Mouse (Mus musculus) embryonic facial prominence, embryonic 15.5 days (tissue): ENCODE data around the gene Angpt4. TPM values are rescaled to one million over a fixed set of nuclear protein-coding genes. Genes with fewer than 3 reads are reported as not detected.

Experiments
- ATAC-seq: fragments of 200-750 bp; cut with Nextera tagmentation; 2 replicates; pipeline ENCODE4 v1.8.0; 2017; ENCODE audit warnings: low read depth, moderate TSS enrichment; ENCODE audit not compliant: insufficient number of reproducible peaks, low FRiP score, low TSS enrichment
- H3K27ac ChIP-seq: fragments of 300-500 bp; sonication (generic); replicated peaks from 2 replicates; pipeline ENCODE4 v1.5.1; 2015; ENCODE audit warnings: mild to moderate bottlenecking, inconsistent platforms
- H3K27me3 ChIP-seq: fragments of 300-500 bp; sonication (generic); 2 replicates; pipeline ENCODE4 v1.6.1; 2015; ENCODE audit warnings: inconsistent platforms
- H3K36me3 ChIP-seq: fragments of 300-500 bp; sonication (generic); 2 replicates; pipeline ENCODE4 v1.6.1; 2015; ENCODE audit warnings: mild to moderate bottlenecking, inconsistent platforms
- H3K4me1 ChIP-seq: fragments of 300-500 bp; sonication (generic); 2 replicates; pipeline ENCODE4 v1.6.1; 2015; ENCODE audit warnings: inconsistent platforms
- H3K4me2 ChIP-seq: fragments of 300-500 bp; sonication (generic); replicated peaks from 2 replicates; pipeline ENCODE4 v1.6.1; 2015; ENCODE audit warnings: mild to moderate bottlenecking, inconsistent platforms
- H3K4me3 ChIP-seq: fragments of 300-500 bp; sonication (generic); replicated peaks from 2 replicates; pipeline ENCODE4 v1.5.1; 2015; ENCODE audit warnings: mild to moderate bottlenecking, inconsistent platforms
- H3K9ac ChIP-seq: fragments of 300-500 bp; sonication (generic); 2 replicates; pipeline ENCODE4 v1.6.1; 2015; ENCODE audit warnings: inconsistent platforms
- H3K9me3 ChIP-seq: fragments of 300-500 bp; sonication (generic); replicated peaks from 2 replicates; pipeline ENCODE4 v1.6.1; 2016; ENCODE audit warnings: inconsistent platforms
- WGBS: fragments of 180-500 bp; shearing (Covaris S2); methylation state at CpG from one replicate; pipeline ENCODE4 v1.1.7; 2015; 5-methylcytosine and 5-hydroxymethylcytosine counted together
- polyA plus RNA-seq: library from polyadenylated mRNA; unstranded; fragments of >200 nt; fragmentation: Nextera tagmentation; extraction: Ambion mirVana; gene quantifications from 2 replicates; pipeline ENCODE4 v1.2.1, GENCODE M21; 2015

Angpt4 gene
- polyA plus RNA-seq, 1 experiment from 2014 or later = 1.4 TPM

DNA sequence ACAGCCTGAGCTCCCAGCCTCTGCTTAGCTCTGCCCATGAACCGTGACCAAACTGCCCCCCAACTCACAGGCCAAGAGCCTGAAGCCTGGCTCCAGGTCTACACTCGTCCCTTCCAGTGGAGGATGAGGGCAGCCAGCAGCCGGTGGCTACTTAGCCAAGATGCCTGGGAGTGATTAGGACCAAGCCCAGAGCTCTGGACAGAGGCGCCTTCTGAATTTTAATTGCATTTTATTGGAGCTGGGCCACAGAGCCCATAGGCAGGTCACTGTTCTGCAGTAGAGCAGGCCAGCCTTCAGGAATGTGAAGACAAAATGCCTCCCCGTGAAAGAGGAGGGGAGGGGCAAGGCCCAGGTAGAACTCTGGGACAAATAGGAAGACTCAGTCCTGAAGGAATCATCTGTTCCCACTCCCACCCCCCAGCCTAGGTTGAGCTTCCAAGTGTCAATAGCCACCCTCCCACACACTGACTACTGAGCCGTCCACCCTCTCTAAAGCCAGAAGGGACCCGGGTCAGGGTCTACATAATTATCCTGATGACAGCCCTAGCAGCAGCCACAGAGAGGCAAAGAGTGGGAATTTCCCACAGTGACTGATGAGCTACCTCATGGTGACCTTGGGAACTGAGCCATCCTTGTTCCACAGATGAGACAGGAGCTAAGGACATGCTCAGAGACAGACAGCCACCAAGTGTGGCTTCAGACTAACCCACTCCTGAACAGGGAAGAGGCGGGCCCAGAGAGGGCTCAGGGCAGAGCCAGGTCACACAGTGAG, 16.6 kb upstream of the Angpt4 start:
- Histone ChIP-seq H3K9me3 (no peaks in the 10 kb centered on the region), H3K9ac (no peak overlapping the region), H3K4me3 (no peak overlapping the region), H3K27ac (no peak overlapping the region), H3K36me3 (no peaks in the 10 kb centered on the region), H3K27me3 (no peaks in the 10 kb centered on the region), H3K4me2 (no peak overlapping the region), H3K4me1 (no peaks in the 10 kb centered on the region; the same call in 1 of the 2 replicates)
- 0 out of 2 replicates have a peak, but pooled peaks have one; percentile 35 for ATAC-seq
- 53% methylated on average over 8 of the region's 8 CpGs for WGBS

DNA sequence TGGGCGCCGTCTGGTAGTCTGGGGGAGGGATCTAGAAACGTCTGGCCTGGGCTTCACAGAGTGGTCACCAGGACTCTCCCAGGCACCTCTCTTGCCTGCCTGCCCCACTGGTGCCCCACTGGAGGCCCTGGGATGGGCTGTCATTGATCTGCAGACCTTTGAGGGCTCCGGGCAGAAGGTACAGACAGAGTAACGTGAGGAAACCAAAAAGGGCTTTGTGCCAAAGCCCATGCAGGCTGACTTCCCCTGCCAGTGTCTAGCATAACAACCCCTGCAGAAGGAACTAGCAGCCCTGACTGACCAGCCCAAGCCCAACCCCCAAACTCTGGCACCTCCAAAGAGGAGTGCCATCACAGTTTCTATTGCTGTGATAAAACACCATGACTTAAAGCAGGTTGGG, 15.1 kb upstream of the Angpt4 start:
- Histone ChIP-seq H3K4me3 (no peak overlapping the region), H3K4me2 (no peak overlapping the region), H3K9me3 (no peaks in the 10 kb centered on the region), H3K27ac (no peak overlapping the region), H3K4me1 (no peaks in the 10 kb centered on the region; the same call in 1 of the 2 replicates), H3K9ac (no peak overlapping the region), H3K36me3 (no peaks in the 10 kb centered on the region), H3K27me3 (no peaks in the 10 kb centered on the region)
- 85% methylated on average over 5 of the region's 5 CpGs for WGBS
- no peak for ATAC-seq

DNA sequence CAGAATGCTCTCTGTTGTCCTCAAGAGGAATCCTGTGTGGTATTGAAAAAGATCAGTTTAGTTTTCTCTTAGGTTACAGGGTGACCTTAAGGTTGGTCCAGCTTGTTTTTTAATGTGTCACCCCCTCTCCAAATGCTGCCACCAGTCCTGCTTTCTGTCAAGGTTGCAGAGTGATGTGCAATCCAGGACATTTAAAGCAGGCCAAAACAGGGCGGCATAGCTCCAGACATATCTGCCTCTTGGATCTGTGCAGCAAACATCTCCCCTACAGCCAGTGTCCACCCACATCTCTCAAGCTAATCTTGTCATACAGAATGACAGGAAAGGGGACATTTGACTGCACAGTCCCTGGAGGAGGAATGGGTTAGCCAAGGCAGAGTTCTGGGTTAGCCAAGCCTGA, 12.9 kb upstream of the Angpt4 start:
- Histone ChIP-seq H3K9ac (no peak overlapping the region), H3K27me3 (no peaks in the 10 kb centered on the region), H3K36me3 (no peaks in the 10 kb centered on the region), H3K27ac (no peak overlapping the region), H3K4me3 (no peak overlapping the region), H3K4me1 (no peaks in the 10 kb centered on the region), H3K9me3 (no peaks in the 10 kb centered on the region), H3K4me2 (no peak overlapping the region)
- ATAC-seq = no peak
- WGBS = 92% methylated on average over 1 of the region's 1 CpGs

GRCm38 (mm10) chr2:151900845-151901244, 10.2 kb upstream of the Angpt4 start:
- no peaks in the 10 kb centered on the region for H3K9me3 ChIP-seq
- no peaks in the 10 kb centered on the region for H3K36me3 ChIP-seq
- H3K4me1 ChIP-seq = no peaks in the 10 kb centered on the region
- WGBS = 58% methylated on average over 4 of the region's 4 CpGs
- no peak overlapping the region for H3K27ac ChIP-seq
- ATAC-seq = no peak
- no peak overlapping the region for H3K4me2 ChIP-seq
- no peak overlapping the region for H3K9ac ChIP-seq
- no peaks in the 10 kb centered on the region for H3K27me3 ChIP-seq
- no peak overlapping the region for H3K4me3 ChIP-seq

DNA sequence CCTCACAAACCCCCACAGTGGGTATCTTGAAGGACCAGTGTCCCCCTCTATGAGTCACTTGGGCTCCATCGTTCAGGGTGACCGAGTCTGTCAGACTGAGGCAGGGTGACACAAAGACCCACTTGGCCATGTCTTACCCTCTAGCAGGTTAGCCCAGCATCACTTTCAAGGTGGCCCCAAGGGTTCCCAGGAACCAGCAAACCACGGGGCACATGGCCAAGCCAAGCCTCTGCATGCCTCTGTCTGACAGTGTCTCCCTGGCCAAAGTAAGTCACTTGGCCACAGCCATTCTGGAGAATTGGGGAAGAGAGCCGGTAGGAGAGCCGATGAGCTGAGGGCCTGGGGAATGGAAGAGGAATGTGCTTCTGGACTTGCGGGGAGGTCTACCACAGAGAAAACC, 7.7 kb upstream of the Angpt4 start:
- H3K4me3 ChIP-seq = no peak overlapping the region
- no peaks in the 10 kb centered on the region for H3K4me1 ChIP-seq
- no peaks in the 10 kb centered on the region for H3K36me3 ChIP-seq
- H3K9me3 ChIP-seq = no peaks in the 10 kb centered on the region
- H3K9ac ChIP-seq = no peak overlapping the region
- WGBS = 83% methylated on average over 6 of the region's 6 CpGs
- H3K4me2 ChIP-seq = no peak overlapping the region
- no peak overlapping the region for H3K27ac ChIP-seq
- H3K27me3 ChIP-seq = no peaks in the 10 kb centered on the region
- no peak for ATAC-seq

- WGBS = 60% methylated on average over 4 of the region's 4 CpGs
- H3K9ac ChIP-seq = no peak overlapping the region
- no peaks in the 10 kb centered on the region for H3K36me3 ChIP-seq
- H3K4me2 ChIP-seq = no peak overlapping the region
- ATAC-seq = no peak
- no peaks in the 10 kb centered on the region for H3K4me1 ChIP-seq
- H3K9me3 ChIP-seq = no peaks in the 10 kb centered on the region
- H3K27me3 ChIP-seq = no peaks in the 10 kb centered on the region
- no peak overlapping the region for H3K4me3 ChIP-seq
- no peak overlapping the region for H3K27ac ChIP-seq
Observed at GRCm38 (mm10) chr2:151903933-151904332, 7.1 kb upstream of the Angpt4 start.

GRCm38 (mm10) chr2:151904636-151905035, 6.4 kb upstream of the Angpt4 start:
- Histone ChIP-seq H3K27me3 (no peaks in the 10 kb centered on the region), H3K4me2 (no peak overlapping the region), H3K4me1 (no peaks in the 10 kb centered on the region), H3K9ac (no peak overlapping the region), H3K27ac (no peak overlapping the region), H3K36me3 (no peaks in the 10 kb centered on the region), H3K9me3 (no peaks in the 10 kb centered on the region), H3K4me3 (no peak overlapping the region)
- 63% methylated on average over 3 of the region's 3 CpGs for WGBS
- ATAC-seq = no peak

DNA sequence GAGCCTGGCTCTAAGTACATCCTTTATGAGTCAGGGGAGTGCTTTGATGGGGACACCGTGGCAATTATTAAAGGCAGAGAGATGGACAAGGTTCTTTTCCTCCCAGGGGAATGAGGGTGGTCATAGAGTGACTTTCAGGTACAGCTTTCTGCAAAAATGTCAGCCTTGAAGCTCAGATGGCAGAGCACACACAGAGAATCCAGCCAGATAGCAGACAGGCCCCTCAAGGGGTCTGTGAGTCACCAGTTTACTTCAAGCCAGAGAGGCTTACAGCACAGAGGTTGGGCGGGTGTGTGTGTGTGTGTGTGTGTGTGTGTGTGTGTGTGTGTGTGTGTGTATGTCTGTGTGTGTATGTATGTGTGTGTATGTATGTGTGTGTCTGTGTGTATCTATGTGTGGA, 4.0 kb upstream of the Angpt4 start:
- H3K4me3 ChIP-seq = no peak overlapping the region
- 49% methylated on average over 2 of the region's 2 CpGs for WGBS
- H3K4me2 ChIP-seq = no peak overlapping the region
- H3K4me1 ChIP-seq = peaks cover 14% of the 10 kb centered on the region
- H3K27ac ChIP-seq = no peak overlapping the region
- H3K9ac ChIP-seq = no peak overlapping the region
- no peak for ATAC-seq
- H3K9me3 ChIP-seq = no peaks in the 10 kb centered on the region
- no peaks in the 10 kb centered on the region for H3K27me3 ChIP-seq
- H3K36me3 ChIP-seq = no peaks in the 10 kb centered on the region

DNA sequence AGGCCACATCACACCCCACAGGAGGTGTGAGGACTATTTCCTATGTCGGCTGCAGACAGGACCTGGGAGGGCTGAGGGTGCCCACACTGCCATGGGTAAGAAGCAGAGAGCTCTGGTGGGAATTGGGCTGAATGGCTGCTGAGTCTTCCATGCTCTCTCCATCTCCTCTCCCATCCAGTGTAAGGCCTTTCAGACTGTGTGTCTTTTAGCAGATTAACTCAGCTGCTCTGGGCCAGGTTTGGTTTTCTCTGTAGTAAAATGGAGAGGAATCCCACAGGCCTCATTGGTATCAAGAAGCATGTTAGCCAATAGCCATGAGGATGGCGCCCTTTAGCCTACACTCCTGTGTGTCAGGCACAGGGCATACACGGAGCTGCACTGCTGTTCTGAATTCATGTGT, 1.6 kb upstream of the Angpt4 start:
- H3K36me3 ChIP-seq = no peaks in the 10 kb centered on the region
- H3K9ac ChIP-seq = no peak overlapping the region
- WGBS = 79% methylated on average over 3 of the region's 3 CpGs
- ATAC-seq = no peak
- H3K27ac ChIP-seq = no peak overlapping the region
- H3K4me2 ChIP-seq = no peak overlapping the region
- no peak overlapping the region for H3K4me3 ChIP-seq
- H3K27me3 ChIP-seq = no peaks in the 10 kb centered on the region
- H3K9me3 ChIP-seq = no peaks in the 10 kb centered on the region
- peaks cover 14% of the 10 kb centered on the region for H3K4me1 ChIP-seq

DNA sequence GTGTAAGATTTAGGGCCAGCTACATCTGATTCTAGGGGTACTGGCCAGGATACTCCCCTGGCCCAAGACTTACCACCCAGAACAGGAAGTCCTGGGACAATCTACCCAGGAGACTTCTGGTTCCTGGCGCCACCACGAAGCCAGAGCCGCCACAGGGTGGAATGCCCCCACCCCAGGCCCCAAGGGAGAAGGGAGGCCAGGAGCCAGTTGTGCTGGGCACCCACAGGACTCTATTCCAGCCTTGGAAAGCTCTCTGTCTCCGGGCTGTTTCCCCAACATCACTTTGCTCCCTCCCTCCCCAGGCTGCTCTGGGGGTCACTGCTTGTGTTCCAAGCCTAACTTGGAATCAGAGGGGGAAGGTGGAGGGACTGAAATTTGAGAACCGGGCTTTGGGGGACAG, 512 bp upstream of the Angpt4 start:
- ATAC-seq = 0 out of 2 replicates have a peak, but pooled peaks have one; percentile 25
- Histone ChIP-seq H3K27me3 (no peaks in the 10 kb centered on the region), H3K9me3 (no peaks in the 10 kb centered on the region), H3K27ac (peak overlapping the region; percentile 44), H3K9ac (no peak overlapping the region), H3K36me3 (no peaks in the 10 kb centered on the region), H3K4me3 (no peak overlapping the region), H3K4me1 (peaks cover 14% of the 10 kb centered on the region), H3K4me2 (no peak overlapping the region)
- 16% methylated on average over 5 of the region's 5 CpGs for WGBS

GRCm38 (mm10) chr2:151911751-151912150, 741 bp downstream of the Angpt4 start:
- H3K27ac ChIP-seq = no peak overlapping the region
- H3K9me3 ChIP-seq = no peaks in the 10 kb centered on the region
- WGBS = 85% methylated on average over 3 of the region's 3 CpGs
- no peaks in the 10 kb centered on the region for H3K36me3 ChIP-seq
- H3K4me2 ChIP-seq = no peak overlapping the region
- ATAC-seq = no peak
- H3K4me1 ChIP-seq = peaks cover 23% of the 10 kb centered on the region
- H3K9ac ChIP-seq = no peak overlapping the region
- no peak overlapping the region for H3K4me3 ChIP-seq
- no peaks in the 10 kb centered on the region for H3K27me3 ChIP-seq

- H3K4me2 ChIP-seq = no peak overlapping the region
- no peaks in the 10 kb centered on the region for H3K9me3 ChIP-seq
- H3K27ac ChIP-seq = no peak overlapping the region
- no peak overlapping the region for H3K4me3 ChIP-seq
- H3K9ac ChIP-seq = no peak overlapping the region
- no peaks in the 10 kb centered on the region for H3K36me3 ChIP-seq
- no peak for ATAC-seq
- H3K4me1 ChIP-seq = peaks cover 23% of the 10 kb centered on the region
- no peaks in the 10 kb centered on the region for H3K27me3 ChIP-seq
- WGBS = 68% methylated on average over 5 of the region's 5 CpGs
Observed at GRCm38 (mm10) chr2:151914120-151914519, 3.1 kb downstream of the Angpt4 start.
